In genomic region chr2:84037304-84037703, GRCm38 (mm10) we compare ENCODE assay signal across 10 mouse cellular contexts. TPM values are rescaled to one million over a fixed set of nuclear protein-coding genes. Genes with fewer than 3 reads are reported as not detected.
DNase-seq lines count a peak whose midpoint lies in the region; ATAC-seq and TF ChIP-seq lines count a peak whose summit lies in the region.
"Had no signal": no experiment of that assay in that cellular context is flagged by ENCODE, and none has a peak within 500 bp of the region (broad histone marks: within the 10 kb centered on the region; RNA-seq: fewer than 3 reads in every experiment).

No protein-coding gene starts in this region.

- H3K27me3 ChIP-seq in kidney, embryonic 16.5 days (ENCODE audit: insufficient read depth, low read length), result no peaks in the 10 kb centered on the region
- H3K27me3 ChIP-seq in MEL (ENCODE audit: control insufficient read depth in 1 of 2, insufficient read depth in 2 of 2, low read length in 2 of 2), result no peaks in the 10 kb centered on the region
- H3K27me3 ChIP-seq: limb, embryonic 13.5 days had no signal

- no peak for TF ChIP-seq EP300 in MEL (IDR thresholded peaks at IDR 0.05; ENCODE audit: low read depth in 1 of 2, low read length in 2 of 2)

- H3K27ac ChIP-seq in kidney, embryonic 16.5 days (ENCODE audit: low read length), result no peak overlapping the region
- no peak overlapping the region for H3K27ac ChIP-seq in MEL (ENCODE audit: control insufficient read depth, low read depth, low read length)
- H3K27ac ChIP-seq: limb, embryonic 13.5 days had no signal

- H3K36me3 ChIP-seq in kidney, embryonic 16.5 days (ENCODE audit: insufficient read depth, low read length), result no peaks in the 10 kb centered on the region
- no peaks in the 10 kb centered on the region for H3K36me3 ChIP-seq in MEL (ENCODE audit: control insufficient read depth in 1 of 2, insufficient read depth in 2 of 2, low read length in 2 of 2)
- H3K36me3 ChIP-seq: limb, embryonic 13.5 days had no signal

- TF ChIP-seq CTCF in MEL (IDR thresholded peaks at IDR 0.05 in 2 of 3, conservative IDR thresholded peaks at IDR 0.05 in 1 of 3; ENCODE audit: control insufficient read depth in 1 of 3, insufficient read depth in 1 of 3, low read depth in 2 of 3, low read length in 3 of 3, poor library complexity in 1 of 3, severe bottlenecking in 1 of 3), result peak in 1 of 3 experiments; percentile 30; a peak in 1 of 6 replicates

- DNase-seq in kidney, postnatal 10 days, result no peak
- DNase-seq in MEL (ENCODE audit: low read depth, low spot score), result peak; percentile 3
- peak; percentile 10 for DNase-seq in brain, embryonic 18.5 days (ENCODE audit: low read depth, low spot score)
- peak; percentile 49 for DNase-seq in lung, postnatal 36 days
- DNase-seq in natural killer cell, adult 2 months (ENCODE audit: low spot score in 2 of 2), result no peak
- no peak for DNase-seq in c-Kit-positive CD71-positive TER-119-positive erythroid progenitor cells, embryonic 14.5 days (ENCODE audit: low spot score)
- DNase-seq: adrenal gland, postnatal 25 days had no signal

- no peak overlapping the region for H3K4me2 ChIP-seq in kidney, embryonic 16.5 days (replicated peaks; ENCODE audit: low read depth, low read length)
- H3K4me2 ChIP-seq: limb, embryonic 13.5 days had no signal

- H3K4me1 ChIP-seq in kidney, embryonic 16.5 days (ENCODE audit: insufficient read depth, low read length), result 0 out of 2 replicates have a peak, but pooled peaks cover 3% of the 10 kb centered on the region
- no peaks in the 10 kb centered on the region for H3K4me1 ChIP-seq in MEL (ENCODE audit: control insufficient read depth in 1 of 2, insufficient read depth in 2 of 2, low read length in 2 of 2)
- H3K4me1 ChIP-seq: limb, embryonic 13.5 days had no signal

- no peak overlapping the region for H3K4me3 ChIP-seq in kidney, embryonic 16.5 days (ENCODE audit: low read length)
- H3K4me3 ChIP-seq in MEL (ENCODE audit: control insufficient read depth in 1 of 2, insufficient read depth in 1 of 2, low read depth in 2 of 2, low read length in 2 of 2), result no peak overlapping the region
- H3K4me3 ChIP-seq: limb, embryonic 13.5 days had no signal

- no peaks in the 10 kb centered on the region for H3K9me3 ChIP-seq in kidney, embryonic 16.5 days (ENCODE audit: low read length)
- H3K9me3 ChIP-seq in MEL (replicated peaks; ENCODE audit: insufficient read depth, low read length), result no peaks in the 10 kb centered on the region
- H3K9me3 ChIP-seq: limb, embryonic 13.5 days had no signal

- H3K9ac ChIP-seq in kidney, embryonic 16.5 days (replicated peaks; ENCODE audit: low read length), result no peak overlapping the region
- H3K9ac ChIP-seq in MEL (ENCODE audit: control insufficient read depth, low read depth, low read length, poor library complexity, severe bottlenecking), result no peak overlapping the region
- H3K9ac ChIP-seq: limb, embryonic 13.5 days had no signal

- WGBS in kidney, embryonic 16.5 days, result 4% methylated on average over 4 of the region's 4 CpGs

- no peak for TF ChIP-seq POLR2A in MEL (IDR thresholded peaks at IDR 0.05; ENCODE audit: control insufficient read depth in 1 of 2, insufficient read depth in 1 of 2, low read depth in 1 of 2, low read length in 2 of 2, poor library complexity in 1 of 2)

- no peaks in the 10 kb centered on the region for H3K79me2 ChIP-seq in MEL (ENCODE audit: control insufficient read depth, insufficient read depth, low read length, poor library complexity)

- ATAC-seq in kidney, embryonic 16.5 days (ENCODE audit: low FRiP score, low TSS enrichment), result peak; percentile 65; the same call in 1 of the 2 replicates

- TF ChIP-seq RAD21 in MEL (IDR thresholded peaks at IDR 0.05; ENCODE audit: low read depth, low read length), result peak; percentile 42

TF ChIP-seq in MEL, 35 proteins besides CTCF, POLR2A, EP300 and RAD21:
- TF ChIP-seq SMC3 (IDR thresholded peaks at IDR 0.05; ENCODE audit: low read depth, low read length) (peak; percentile 17; the same call in 1 of the 2 replicates), MAFK (IDR thresholded peaks at IDR 0.05; ENCODE audit: borderline replicate concordance, low read depth, low read length) (no peak), GABPA (IDR thresholded peaks at IDR 0.05; ENCODE audit: low read depth, low read length) (no peak), ZMIZ1 (IDR thresholded peaks at IDR 0.05; ENCODE audit: low read depth, low read length) (no peak), MEF2A (IDR thresholded peaks at IDR 0.05; ENCODE audit: extremely low read depth, insufficient replicate concordance, low read depth, low read length, poor library complexity, severe bottlenecking) (no peak), MAZ (IDR thresholded peaks at IDR 0.05; ENCODE audit: low read depth, low read length) (no peak), NELFE (IDR thresholded peaks at IDR 0.05; ENCODE audit: low read depth, low read length) (no peak), E2F4 (IDR thresholded peaks at IDR 0.05; ENCODE audit: borderline replicate concordance, low read depth, low read length) (no peak), ETS1 (IDR thresholded peaks at IDR 0.05; ENCODE audit: low read depth, low read length) (no peak)

RNA-seq across cellular contexts. Expression of gene Gm13691, which starts 47.0 kb away (rescaled TPM):
- polyA plus RNA-seq in kidney, embryonic 16.5 days (2015; fragmentation: Nextera tagmentation; extraction: Ambion mirVana), result not detected in 2 replicates
- 0.08 TPM in 1 of 2 replicates, not detected in the other for total RNA-seq in MEL (2012; rRNA removed)
- under 1 TPM in 1 of 2 experiments, not detected in 1; 0.08 TPM for polyA plus RNA-seq in MEL (2012; ENCODE audit: insufficient read depth in 1 of 2, insufficient read length in 2 of 2, low read depth in 1 of 2, low replicate concordance in 2 of 2, missing spikeins in 1 of 2)
- total RNA-seq: neutrophil, adult 5-6 weeks had no signal
- polyA plus RNA-seq: limb, embryonic 13.5 days had no signal

RNA-seq across cellular contexts. Expression of gene Gm13697, which starts 52.8 kb away (rescaled TPM):
- polyA plus RNA-seq in kidney, embryonic 16.5 days (2015; fragmentation: Nextera tagmentation; extraction: Ambion mirVana), result not detected in 2 replicates
- total RNA-seq in MEL (2012; rRNA removed), result 0.08 TPM in 1 of 2 replicates, not detected in the other
- polyA plus RNA-seq in MEL (2012; ENCODE audit: insufficient read depth in 1 of 2, insufficient read length in 2 of 2, low read depth in 1 of 2, low replicate concordance in 2 of 2, missing spikeins in 1 of 2), result under 1 TPM in 1 of 2 experiments, not detected in 1; 0.08 TPM
- total RNA-seq: neutrophil, adult 5-6 weeks had no signal
- polyA plus RNA-seq: limb, embryonic 13.5 days had no signal

RNA-seq across cellular contexts. Expression of gene Gm13694, which starts 58.6 kb away (rescaled TPM):
- not detected in 2 replicates for polyA plus RNA-seq in kidney, embryonic 16.5 days (2015; fragmentation: Nextera tagmentation; extraction: Ambion mirVana)
- 0.08 TPM in 1 of 2 replicates, not detected in the other for total RNA-seq in MEL (2012; rRNA removed)
- under 1 TPM in 1 of 2 experiments, not detected in 1; 0.08 TPM for polyA plus RNA-seq in MEL (2012; ENCODE audit: insufficient read depth in 1 of 2, insufficient read length in 2 of 2, low read depth in 1 of 2, low replicate concordance in 2 of 2, missing spikeins in 1 of 2)
- total RNA-seq: neutrophil, adult 5-6 weeks had no signal
- polyA plus RNA-seq: limb, embryonic 13.5 days had no signal

Comparison
In these comparisons a context has a peak if more than half of its experiments do, and no peak if none do; other contexts are left out.
1. DNase-seq: peak in MEL (single experiment), brain, embryonic 18.5 days (single experiment) and lung, postnatal 36 days (single experiment); none in kidney, postnatal 10 days (single experiment), natural killer cell, adult 2 months (0 of 2) and c-Kit-positive CD71-positive TER-119-positive erythroid progenitor cells, embryonic 14.5 days (single experiment).